Mouse (Mus musculus) embryo, embryonic 11.5 days (tissue): ENCODE results near the gene Zg16.

Experiments used
- DNase-seq: peaks from one replicate; pipeline ENCODE4 v3.0.0-alpha.2; 2012; ENCODE audit warnings: low read depth, low spot score

Zg16 gene

GRCm38 (mm10) chr7:127007313-127008024 lies 79.7 kb downstream of the Zg16 start:
- DNase-seq: no peak

GRCm38 (mm10) chr7:127004122-127004875 lies 82.8 kb downstream of the Zg16 start:
- DNase-seq: no peak

DNA sequence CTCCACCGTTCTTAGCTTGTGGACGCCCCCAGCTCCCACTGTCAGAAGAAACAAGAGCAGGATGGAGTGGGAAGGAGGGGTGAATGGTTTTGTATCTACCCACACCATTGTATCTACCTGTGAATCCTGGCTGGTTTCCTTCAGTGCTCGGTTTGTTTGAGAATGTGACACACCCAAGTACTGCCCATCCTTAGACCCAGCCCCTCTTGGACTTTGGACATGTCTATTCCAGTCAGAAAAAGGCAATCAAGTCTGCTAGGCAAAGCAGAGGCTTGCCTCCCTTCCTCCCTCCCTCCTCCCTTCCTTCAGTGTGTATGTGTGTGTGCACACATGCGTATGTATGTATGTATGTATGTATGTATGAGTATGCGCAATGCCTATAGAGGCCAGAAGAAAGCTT lies 83.5 kb downstream of the Zg16 start:
- no peak for DNase-seq
